Mouse (Mus musculus): Measurements from ENCODE around the gene Cfap65.

The Cfap65 gene

GRCm38 (mm10) chr1:74884196-74885141, 50.9 kb downstream of the Cfap65 start:
- DNase-seq (ENCODE audit: inconsistent age in 2 of 2, low spot score in 1 of 2): peak in 1 of 2 experiments; percentile 28

GRCm38 (mm10) chr1:74883441-74883840, 52.0 kb downstream of the Cfap65 start:
- DNase-seq (ENCODE audit: inconsistent age in 2 of 2, low spot score in 1 of 2): no peak

- DNase-seq (ENCODE audit: inconsistent age in 2 of 2, low spot score in 1 of 2): no peak
Observed at GRCm38 (mm10) chr1:74882828-74883227, 52.6 kb downstream of the Cfap65 start.

- peak in 1 of 2 experiments; percentile 58 for DNase-seq (ENCODE audit: inconsistent age in 2 of 2, low spot score in 1 of 2)
Observed at GRCm38 (mm10) chr1:74882055-74882734, 53.2 kb downstream of the Cfap65 start.

DNA sequence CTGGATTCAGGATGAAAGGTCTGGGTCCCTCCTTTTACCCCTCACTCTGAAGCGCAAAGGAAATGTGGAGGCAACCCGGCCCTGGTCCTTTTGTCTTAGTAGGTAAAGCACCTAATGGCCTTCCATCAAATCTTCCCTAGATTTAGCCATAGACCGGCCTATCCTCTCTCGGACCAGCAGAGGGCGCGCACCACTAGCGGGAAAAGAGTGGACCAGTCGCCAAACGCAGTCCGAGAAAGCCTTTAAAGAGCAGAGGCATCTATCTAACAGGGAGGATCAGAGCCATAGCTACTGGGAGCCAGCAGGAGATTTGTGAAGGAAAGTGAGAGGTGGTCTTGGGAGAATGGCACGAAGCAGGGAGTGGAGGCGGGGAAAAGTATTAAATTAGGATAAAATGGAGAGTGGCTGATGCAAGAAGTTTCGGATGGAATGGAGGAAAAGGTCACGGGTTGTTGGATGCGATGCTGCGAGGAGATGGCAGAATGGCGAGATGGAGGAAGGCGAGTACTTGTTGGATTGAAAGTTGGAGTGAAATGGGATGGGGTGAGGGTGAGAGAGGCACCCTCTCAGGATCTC, 54.5 kb downstream of the Cfap65 start:
- peak; percentile 57 to 87 for DNase-seq (ENCODE audit: inconsistent age in 2 of 2, low spot score in 1 of 2)

GRCm38 (mm10) chr1:74877199-74877598, 58.2 kb downstream of the Cfap65 start:
- DNase-seq (ENCODE audit: inconsistent age in 2 of 2, low spot score in 1 of 2): no peak

DNA sequence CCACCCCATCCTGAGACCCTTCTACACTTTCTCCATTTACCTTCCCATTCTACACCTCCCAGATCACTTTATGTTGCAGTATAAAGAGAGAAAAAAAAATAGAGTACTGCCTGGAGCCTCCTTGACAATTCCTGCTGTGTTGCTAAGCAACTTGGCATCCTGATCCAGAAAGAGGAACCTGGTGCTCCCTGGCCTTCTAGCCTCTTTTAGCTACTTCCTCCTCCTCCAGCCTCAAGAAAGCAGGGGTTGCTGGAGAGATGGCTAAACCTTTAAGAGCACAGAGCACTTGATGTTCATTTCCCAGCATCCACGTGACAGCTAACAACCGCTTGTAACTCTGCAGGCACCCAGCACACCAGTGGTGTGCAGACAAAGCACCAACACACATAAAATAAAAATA, 63.2 kb downstream of the Cfap65 start:
- no peak for DNase-seq (ENCODE audit: inconsistent age in 2 of 2, low spot score in 1 of 2)

DNA sequence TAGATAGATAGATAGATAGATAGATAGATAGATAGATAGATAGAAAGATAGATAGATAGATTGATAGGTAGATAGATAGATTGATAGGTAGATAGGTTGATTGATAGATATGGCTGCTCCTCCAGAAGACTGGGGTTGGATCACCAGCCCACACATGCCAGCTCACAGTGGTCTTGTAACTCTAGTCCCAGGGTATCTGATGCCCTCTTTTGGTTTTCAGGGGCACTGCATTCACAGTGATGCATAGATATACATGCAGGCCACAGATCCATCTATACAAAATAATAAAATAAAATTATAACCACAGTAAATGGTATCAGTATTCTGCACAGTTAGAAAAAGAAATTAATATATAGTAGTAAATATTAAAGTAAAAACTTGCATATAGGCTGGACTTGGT, 73.6 kb downstream of the Cfap65 start:
- no peak for DNase-seq (ENCODE audit: inconsistent age in 2 of 2, low spot score in 1 of 2)

- DNase-seq (ENCODE audit: inconsistent age in 2 of 2, low spot score in 1 of 2): no peak
Observed at GRCm38 (mm10) chr1:74859223-74859984, 76.0 kb downstream of the Cfap65 start.

- DNase-seq (ENCODE audit: inconsistent age in 2 of 2, low spot score in 1 of 2): peak in 1 of 2 experiments; percentile 25
Observed at GRCm38 (mm10) chr1:74858805-74859204, 76.6 kb downstream of the Cfap65 start.

DNA sequence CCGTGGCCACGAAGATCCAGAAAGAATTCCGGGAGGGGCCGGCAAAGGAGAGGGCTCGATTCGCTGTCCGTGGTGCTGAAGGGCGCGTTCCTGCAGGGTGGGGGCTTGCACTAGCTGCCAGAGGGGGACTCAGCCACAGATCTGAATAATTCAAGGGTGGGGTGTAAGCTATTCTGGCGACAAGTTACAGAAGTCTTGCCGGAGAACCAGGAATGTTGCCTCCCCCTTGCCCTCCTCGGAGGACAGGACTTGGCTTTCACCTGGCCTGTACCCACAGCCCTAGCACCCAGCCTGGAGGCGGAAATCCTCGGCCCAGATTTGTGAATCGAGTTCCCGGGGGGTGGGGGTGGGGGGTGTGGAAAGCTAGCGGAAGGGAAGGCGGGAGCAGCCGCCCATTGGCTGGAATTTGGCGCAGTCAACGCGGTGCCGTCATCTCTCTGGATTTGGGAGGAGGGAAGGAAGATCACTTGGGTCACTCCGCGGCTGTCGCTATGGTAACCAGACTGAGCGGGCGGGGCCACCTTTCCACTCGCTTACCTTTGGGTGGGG, 77.2 kb downstream of the Cfap65 start:
- peak; percentile 79 to 89 for DNase-seq (ENCODE audit: inconsistent age in 2 of 2, low spot score in 1 of 2)

DNA sequence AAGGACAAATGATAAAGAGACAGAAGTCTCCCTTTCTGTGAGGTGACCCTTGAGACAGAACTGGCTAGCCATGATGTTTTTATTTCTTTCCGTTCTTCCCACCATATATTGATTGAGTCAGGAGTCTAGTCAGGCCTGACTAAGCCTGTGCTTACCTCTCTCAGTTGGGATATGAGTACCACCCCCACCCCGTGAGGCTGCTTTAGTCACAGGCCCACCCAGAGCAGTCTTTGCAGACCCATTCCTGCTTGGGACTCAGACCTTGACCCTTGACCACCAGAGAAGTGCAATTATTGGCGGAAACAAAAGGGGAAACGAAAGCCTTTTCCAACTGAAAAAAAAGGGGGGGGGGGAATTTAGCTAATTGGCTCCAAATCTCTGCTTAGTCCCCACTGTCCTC, 77.7 kb downstream of the Cfap65 start:
- peak in 1 of 2 experiments; percentile 25 for DNase-seq (ENCODE audit: inconsistent age in 2 of 2, low spot score in 1 of 2)

- peak; percentile 17 to 31 for DNase-seq (ENCODE audit: inconsistent age in 2 of 2, low spot score in 1 of 2)
Observed at GRCm38 (mm10) chr1:74857201-74857600, 78.2 kb downstream of the Cfap65 start.

DNA sequence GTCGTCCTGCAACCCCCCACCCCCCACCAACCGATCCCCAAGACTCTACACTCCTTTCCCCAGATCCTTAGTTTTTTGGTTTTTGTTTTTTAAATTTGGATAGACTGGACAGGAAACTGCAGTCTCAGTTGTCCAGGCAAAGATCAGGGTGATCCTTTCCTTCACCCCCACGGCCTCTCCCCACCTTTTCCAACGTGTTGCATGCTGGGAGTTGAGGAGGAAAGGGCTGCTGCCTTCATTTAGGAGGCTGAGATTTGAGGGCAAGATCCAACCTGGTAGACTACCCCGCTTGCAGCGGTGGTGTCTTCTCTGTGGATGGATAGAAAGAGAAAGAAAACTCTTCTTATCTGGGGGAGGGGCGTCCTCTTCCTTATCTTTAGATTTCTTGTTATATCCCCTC, 78.6 kb downstream of the Cfap65 start:
- peak in 1 of 2 experiments; percentile 32 for DNase-seq (ENCODE audit: inconsistent age in 2 of 2, low spot score in 1 of 2)

DNA sequence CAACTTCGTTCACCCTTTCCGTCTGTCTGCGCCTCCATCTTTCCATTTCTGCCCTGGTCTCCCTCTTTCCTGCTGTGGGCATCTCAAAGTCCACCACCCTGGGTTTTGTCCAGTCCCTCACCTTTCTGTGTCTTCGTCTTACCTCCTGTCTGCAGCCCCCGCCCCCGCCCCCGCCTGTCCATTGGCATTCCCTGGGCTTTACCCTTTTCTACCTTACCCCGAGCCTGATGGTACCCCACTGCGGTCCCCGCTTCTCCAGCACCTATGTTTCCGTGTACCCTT, 79.0 kb downstream of the Cfap65 start:
- DNase-seq (ENCODE audit: inconsistent age in 2 of 2, low spot score in 1 of 2): no peak

DNA sequence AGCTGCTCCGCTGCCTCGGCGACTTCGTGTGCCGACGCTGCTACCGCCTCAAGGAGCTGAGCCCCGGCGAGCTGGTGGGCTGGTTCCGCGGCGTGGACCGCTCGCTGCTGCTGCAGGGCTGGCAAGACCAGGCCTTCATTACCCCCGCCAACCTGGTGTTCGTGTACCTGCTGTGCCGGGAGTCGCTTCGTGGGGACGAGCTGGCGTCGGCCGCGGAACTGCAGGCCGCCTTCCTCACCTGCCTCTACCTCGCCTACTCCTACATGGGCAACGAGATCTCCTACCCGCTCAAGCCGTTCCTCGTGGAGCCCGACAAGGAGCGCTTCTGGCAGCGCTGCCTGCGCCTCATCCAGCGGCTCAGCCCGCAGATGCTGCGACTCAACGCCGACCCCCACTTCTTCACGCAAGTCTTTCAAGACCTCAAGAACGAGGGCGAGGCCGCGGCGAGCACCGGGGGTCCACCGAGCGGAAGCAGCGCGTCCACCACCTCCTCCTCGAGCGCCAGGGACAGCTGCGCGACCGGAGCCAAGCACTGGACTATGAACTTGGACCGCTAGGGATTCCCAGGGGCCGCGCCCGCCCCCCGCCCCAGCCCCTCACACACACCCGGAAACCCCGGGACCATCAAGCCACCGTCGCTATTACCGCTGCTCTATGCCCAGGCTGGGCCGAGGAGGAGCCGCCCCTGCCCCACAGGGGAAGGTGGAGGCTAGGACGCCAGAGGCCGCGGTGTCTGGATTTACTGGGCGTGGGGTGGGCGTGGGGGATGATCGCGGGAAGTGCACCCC, 79.6 kb downstream of the Cfap65 start:
- DNase-seq (ENCODE audit: inconsistent age in 2 of 2, low spot score in 1 of 2): peak; percentile 22 to 52

- DNase-seq (ENCODE audit: inconsistent age in 2 of 2, low spot score in 1 of 2): no peak
Observed at GRCm38 (mm10) chr1:74855156-74855555, 80.2 kb downstream of the Cfap65 start.

GRCm38 (mm10) chr1:74854306-74855056, 80.9 kb downstream of the Cfap65 start, which contains the start of gene Cdk5r2:
Gene Cdk5r2, plus strand, starts transcription at chr1:74854934.
- peak; percentile 88 to 96 for DNase-seq (ENCODE audit: inconsistent age in 2 of 2, low spot score in 1 of 2)
